Mouse (Mus musculus) brain, embryonic 14.5 days (tissue): ENCODE results near the gene Pld4. TPM values are rescaled to one million over a fixed set of nuclear protein-coding genes. Genes with fewer than 3 reads are reported as not detected.
A peak's percentile ranks its signal among the peaks of the same experiment; 100 is the strongest.

Source experiments
- DNase-seq: peaks from one replicate; pipeline ENCODE4 v3.0.0-alpha.2; 2011; ENCODE audit warnings: low read depth
- CTCF ChIP-seq: fragments of 200-500 bp; IDR thresholded peaks from 2 replicates; pipeline ENCODE4 v1.5.1; 2012; ENCODE audit warnings: inconsistent platforms, mild to moderate bottlenecking, moderate library complexity, borderline replicate concordance; ENCODE audit not compliant: insufficient read depth, insufficient read length; ENCODE audit errors: extremely low read depth
- POLR2A ChIP-seq: fragments of 200-500 bp; IDR thresholded peaks from 2 replicates; pipeline ENCODE4 v1.6.1; 2012; ENCODE audit warnings: mild to moderate bottlenecking, inconsistent platforms, borderline replicate concordance; ENCODE audit not compliant: poor library complexity, insufficient read depth, insufficient read length, severe bottlenecking; ENCODE audit errors: extremely low read depth
- polyA plus RNA-seq: library from polyadenylated mRNA; depleted of rRNA; stranded (reverse); fragments of >200 nt; gene quantifications from 2 replicates; pipeline ENCODE4 v1.2.3, GENCODE M21; 2012

Gene Pld4
- polyA plus RNA-seq, 1 experiment = 6.5 TPM

GRCm38 (mm10) chr12:112759471-112759870, 984 bp upstream of the Pld4 start:
- TF ChIP-seq CTCF (no peak), POLR2A (no peak)
- no peak for DNase-seq

GRCm38 (mm10) chr12:112761411-112761810, 956 bp downstream of the Pld4 start:
- TF ChIP-seq POLR2A (no peak), CTCF (no peak)
- no peak for DNase-seq

GRCm38 (mm10) chr12:112762018-112762417, 1.6 kb downstream of the Pld4 start:
- DNase-seq = no peak
- TF ChIP-seq CTCF = no peak
- TF ChIP-seq POLR2A = no peak

GRCm38 (mm10) chr12:112763176-112763575, 2.7 kb downstream of the Pld4 start:
- TF ChIP-seq POLR2A = no peak
- no peak for TF ChIP-seq CTCF
- DNase-seq = no peak

GRCm38 (mm10) chr12:112764141-112764540, 3.7 kb downstream of the Pld4 start:
- TF ChIP-seq CTCF (no peak), POLR2A (no peak)
- DNase-seq = no peak

GRCm38 (mm10) chr12:112764991-112765390, 4.5 kb downstream of the Pld4 start:
- TF ChIP-seq CTCF = no peak

GRCm38 (mm10) chr12:112766586-112766985, 6.1 kb downstream of the Pld4 start:
- TF ChIP-seq CTCF (no peak), POLR2A (no peak)
- DNase-seq = no peak

More at GRCm38 (mm10) chr12:112764991-112765390, 4.5 kb downstream of the Pld4 start:
- no peak for DNase-seq

GRCm38 (mm10) chr12:112767036-112767890, 6.8 kb downstream of the Pld4 start:
- no peak for DNase-seq
- TF ChIP-seq CTCF (no peak), POLR2A (no peak)

GRCm38 (mm10) chr12:112768166-112768565, 7.7 kb downstream of the Pld4 start:
- no peak for DNase-seq
- TF ChIP-seq CTCF (no peak), POLR2A (no peak)

GRCm38 (mm10) chr12:112769031-112769430, 8.6 kb downstream of the Pld4 start:
- DNase-seq = peak; percentile 43
- no peak for TF ChIP-seq CTCF
- no peak for TF ChIP-seq POLR2A

GRCm38 (mm10) chr12:112769751-112770150, 9.3 kb downstream of the Pld4 start:
- TF ChIP-seq CTCF (no peak), POLR2A (no peak)
- no peak for DNase-seq

- DNase-seq = no peak
- TF ChIP-seq POLR2A (no peak), CTCF (no peak)
These were observed 9.9 kb downstream of the Pld4 start for GRCm38 (mm10) chr12:112770396-112770795.

- no peak for DNase-seq
- TF ChIP-seq POLR2A (no peak), CTCF (no peak)
These were observed 11.9 kb downstream of the Pld4 start for GRCm38 (mm10) chr12:112772306-112772705.
